Mouse (Mus musculus) right cerebral cortex, postnatal 36 days (tissue): ENCODE measurements around the gene Gper1.
"Not testable (repeated sequence)": the region's sequence is repeated elsewhere in the genome, so short reads cannot be mapped to it uniquely, and the experiment has no call there.

Experiments
- DNase-seq, 2 experiments: peaks; one replicate each; pipeline ENCODE4 v3.0.0; 2022; ENCODE audit warnings: low spot score in 2 of 2, mixed read lengths in 1 of 2

Gper1 gene

DNA sequence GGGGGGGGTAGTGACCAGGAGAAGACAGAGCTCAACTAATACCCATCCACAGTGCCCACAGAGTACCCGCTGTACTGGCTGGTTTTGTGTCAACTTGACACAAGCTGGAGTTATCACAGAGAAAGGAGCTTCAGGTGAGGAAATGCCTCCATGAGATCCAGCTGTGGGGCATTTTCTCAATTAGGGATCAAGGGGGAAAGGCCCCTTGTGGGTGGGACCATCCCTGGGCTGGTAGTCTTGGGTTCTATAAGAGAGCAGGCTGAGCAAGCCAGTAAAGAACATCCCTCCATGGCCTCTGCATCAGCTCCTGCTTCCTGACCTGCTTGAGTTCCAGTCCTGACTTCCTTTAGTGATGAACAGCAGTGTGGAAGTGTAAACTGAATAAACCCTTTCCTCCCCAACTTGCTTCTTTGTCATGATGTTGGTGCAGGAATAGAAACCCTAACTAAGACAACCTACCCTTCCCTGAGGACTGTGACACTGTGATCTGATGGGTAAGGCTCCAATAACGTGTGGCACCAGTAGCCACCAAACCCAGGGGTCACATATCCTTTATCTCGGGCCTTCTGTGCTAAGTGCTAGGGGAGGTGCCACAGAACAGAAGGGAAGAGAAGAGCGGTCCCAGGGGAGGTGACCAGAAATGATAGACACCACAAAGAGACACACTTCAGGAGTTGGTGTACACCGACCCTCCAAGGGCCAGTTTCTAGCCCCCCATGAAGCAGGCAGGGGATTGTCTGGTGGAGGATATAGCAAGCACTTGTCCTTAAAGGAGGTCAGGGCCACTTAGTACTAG is 32.4 kb upstream of the Gper1 start:
- not testable (repeated sequence) for DNase-seq

- no peak for DNase-seq
These were observed 31.5 kb upstream of the Gper1 start for GRCm38 (mm10) chr5:139391309-139391990.

DNA sequence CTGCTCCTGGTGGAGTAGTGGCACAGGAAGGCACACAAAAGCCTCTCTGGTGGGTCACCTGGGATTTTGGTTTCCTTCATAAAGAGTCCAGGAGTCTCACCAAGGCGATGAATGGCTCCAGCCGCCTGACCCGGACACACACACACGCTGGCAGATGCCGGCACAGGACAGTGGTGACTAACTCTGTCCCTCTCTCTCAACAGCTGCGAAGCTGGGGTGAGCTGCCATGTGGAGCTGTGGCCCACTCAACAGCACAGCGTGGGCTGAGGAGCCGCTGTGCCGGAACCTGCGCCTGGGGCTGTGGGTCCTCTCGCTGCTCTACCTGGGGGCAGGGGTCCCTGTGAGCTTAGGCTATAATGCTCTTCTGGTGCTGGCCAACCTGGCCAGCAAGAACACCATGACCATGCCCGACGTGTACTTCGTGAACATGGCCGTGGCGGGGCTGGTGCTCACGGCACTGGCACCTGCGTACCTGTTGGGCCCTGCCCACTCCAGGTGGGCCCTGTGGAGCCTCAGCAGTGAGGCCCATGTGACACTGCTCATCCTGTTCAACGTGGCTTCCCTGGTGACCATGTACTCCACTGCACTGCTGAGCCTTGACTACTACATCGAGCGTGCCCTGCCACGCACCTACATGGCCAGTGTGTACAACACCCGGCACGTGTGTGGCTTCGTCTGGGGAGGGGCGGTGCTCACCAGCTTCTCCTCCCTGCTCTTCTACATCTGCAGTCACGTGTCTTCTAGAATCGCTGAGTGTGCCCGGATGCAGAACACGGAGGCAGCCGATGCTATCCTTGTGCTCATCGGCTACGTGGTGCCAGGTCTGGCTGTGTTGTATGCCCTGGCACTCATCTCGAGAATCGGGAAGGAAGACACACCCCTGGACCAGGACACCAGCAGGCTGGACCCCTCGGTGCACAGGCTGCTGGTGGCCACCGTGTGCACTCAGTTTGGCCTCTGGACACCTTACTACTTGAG is 30.4 kb upstream of the Gper1 start:
- DNase-seq = no peak

DNA sequence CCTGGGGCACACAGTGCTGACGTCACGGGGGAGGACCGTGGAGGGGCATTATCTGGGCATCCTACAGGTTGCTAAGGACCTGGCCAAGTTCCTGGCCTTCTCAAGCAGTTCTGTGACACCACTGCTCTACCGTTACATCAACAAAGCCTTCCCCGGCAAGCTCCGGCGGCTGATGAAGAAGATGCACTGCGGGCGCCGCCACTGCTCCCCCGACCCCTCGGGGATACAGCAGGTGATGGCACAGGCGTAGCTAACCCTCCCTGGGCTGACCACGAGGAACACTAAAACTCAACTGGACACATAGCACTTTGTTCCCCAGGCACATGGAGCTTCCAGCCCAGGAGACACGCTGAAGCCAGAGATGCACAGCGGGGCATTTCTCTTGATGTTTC is 29.8 kb upstream of the Gper1 start:
- DNase-seq = no peak

GRCm38 (mm10) chr5:139394399-139394798 is 28.6 kb upstream of the Gper1 start:
- DNase-seq = no peak

DNA sequence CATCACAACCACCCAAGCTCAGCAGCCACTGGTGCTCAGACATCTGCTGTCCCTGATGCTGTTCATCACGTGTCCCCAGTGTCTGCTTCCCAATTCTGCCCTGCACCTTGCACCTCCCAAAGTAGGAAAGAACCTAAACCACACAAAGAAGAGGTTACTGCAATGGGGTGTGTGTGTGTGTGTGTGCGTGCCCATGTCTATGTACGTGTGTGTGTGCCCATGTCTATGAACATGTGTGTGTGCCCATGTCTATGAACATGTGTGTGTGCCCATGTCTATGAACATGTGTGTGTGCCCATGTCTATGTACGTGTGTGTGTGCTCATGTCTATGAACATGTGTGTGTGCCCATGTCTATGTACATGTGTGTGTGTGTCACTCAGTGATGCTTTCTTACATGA is 27.4 kb upstream of the Gper1 start:
- no peak for DNase-seq

DNA sequence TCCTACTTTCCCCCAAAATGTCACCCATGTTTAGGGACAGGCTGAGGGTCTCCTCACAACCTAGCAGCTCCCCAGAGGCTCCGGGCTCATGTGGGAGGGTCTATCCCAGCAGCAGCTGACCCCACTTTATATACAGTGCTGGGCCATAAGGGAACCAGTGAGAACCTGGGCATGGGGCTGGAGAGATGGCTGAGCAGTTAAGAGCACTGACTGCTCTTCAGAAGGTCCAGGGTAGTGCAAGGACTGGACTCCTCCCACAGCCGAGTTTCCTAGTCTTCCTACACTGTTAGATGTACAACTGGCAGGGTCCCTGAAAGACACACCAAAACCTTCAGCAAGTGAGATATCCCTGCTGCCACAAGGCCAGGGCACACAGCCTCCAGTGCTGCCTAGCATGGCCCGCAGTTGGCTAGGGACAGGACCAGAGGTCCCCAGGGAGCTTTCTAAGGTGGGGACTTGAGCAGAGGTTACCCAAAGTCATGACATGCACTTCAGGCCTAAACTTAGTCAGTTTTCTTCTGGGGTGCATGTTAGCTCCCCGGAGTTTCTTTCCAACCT is 25.5 kb upstream of the Gper1 start:
- DNase-seq = no peak

DNA sequence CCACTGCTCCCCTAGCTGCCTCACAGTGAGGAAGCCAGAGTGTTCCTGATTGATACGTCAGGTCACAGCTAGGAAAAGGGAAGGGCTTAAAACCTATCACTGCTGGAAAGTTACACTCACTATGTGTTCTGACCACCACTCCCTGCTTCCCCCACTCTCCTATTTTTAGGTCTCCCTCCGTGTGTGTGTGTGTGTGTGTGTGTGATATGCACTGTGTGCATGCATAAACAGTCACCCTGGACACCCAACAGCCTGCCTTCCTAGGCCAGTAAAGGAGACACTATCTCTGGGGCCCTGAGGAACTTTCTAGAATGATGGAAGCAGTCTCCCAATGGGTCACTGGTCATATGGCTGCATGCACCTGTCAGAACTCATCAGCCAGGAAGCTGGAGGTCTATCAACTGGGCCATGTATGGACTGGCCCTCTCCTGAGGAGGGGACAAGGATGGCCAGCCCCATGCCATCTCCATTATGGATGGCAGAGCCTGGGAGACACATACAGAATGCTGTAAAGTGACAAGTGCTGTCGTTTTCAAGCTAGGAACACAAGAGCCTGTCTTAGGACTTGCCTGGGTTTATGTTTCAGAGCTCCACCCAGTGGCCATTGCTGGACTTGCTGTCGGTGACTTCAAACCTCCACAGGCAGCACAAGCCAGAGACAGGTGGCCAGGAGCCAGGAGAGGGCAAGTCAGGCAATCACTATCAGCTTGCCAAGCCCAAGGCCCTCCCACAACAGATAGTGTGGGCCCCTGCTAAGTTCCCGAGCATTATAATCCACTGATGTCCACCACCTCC is 24.8 kb upstream of the Gper1 start:
- peak; percentile 87 to 89 for DNase-seq

DNA sequence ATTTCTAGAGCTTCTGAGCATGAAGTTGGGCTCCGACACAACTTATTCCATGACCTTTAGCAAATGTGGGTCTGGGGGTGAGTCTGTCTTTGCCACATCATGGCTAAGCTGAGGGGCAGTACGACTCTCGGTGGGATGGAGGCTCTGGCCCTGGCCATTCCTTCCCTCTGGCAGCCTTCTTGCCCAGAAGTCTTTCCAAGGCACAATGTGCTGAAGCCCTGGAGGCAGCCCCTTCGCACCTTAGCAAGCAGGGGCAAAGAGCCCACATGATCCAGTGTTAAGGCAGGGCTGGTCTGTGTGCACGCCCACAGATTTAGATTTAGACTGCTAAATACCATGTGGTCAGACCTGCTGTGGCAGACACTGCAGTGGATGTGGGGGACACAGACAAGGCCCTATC is 24.2 kb upstream of the Gper1 start:
- no peak for DNase-seq

GRCm38 (mm10) chr5:139399991-139400390 is 23.0 kb upstream of the Gper1 start:
- no peak for DNase-seq

DNA sequence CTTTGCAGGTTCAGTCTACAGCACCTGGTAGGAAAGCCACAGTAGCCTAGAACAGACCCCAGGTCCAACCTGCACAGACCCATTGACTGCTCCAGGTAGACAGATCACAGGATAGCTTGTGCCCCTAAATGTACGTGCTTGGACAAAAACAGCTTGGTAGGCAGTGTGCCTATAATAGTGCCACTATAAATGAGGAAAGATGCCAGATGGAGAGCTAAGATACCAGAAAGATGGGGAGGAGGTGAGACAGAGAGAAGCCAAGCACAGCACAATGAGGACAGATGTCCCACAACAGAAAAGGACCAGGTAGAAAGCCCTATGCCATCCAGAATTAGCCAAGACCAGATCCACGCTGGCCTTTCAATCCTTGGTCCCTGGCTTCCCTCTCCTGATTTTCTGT is 20.8 kb upstream of the Gper1 start:
- peak in 1 of 2 experiments; percentile 49 for DNase-seq

- DNase-seq = no peak
These were observed 19.2 kb upstream of the Gper1 start for GRCm38 (mm10) chr5:139403692-139404260.

DNA sequence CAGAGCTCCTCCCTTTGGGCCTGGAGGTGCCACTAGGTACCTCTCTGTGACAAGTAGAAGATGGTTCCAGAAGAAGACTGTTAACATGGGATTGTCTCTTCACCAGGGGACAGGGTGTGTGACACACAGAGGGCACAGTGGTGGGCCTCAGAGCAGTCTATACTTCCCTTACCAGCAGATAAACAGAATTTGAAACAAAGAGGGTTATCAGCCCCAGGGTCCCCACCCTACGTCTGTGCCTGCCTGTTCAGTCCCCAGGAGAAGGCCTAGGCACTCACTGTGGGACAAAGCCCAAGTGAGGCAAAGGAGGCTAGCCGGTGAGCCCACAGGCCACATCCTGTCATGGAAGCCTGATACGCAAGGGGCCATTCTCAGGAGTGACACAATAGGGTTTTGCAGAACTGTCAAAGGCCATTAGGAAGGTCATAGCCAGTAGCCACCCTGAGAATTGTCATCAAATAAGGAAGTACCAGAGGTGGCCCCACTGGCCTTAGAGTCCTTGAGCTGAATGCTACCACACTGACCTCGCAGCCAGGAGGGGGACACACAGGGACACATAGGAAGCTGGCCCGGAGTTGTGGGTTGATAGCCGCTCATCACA is 18.1 kb upstream of the Gper1 start, which contains the start of gene C130050O18Rik:
C130050O18Rik (plus strand) TSS at position 480 of the 601 bp plus-strand sequence.
- DNase-seq = no peak

- DNase-seq = no peak
These were observed 17.5 kb upstream of the Gper1 start for GRCm38 (mm10) chr5:139405478-139405877.

GRCm38 (mm10) chr5:139405953-139406352 is 17.0 kb upstream of the Gper1 start:
- no peak for DNase-seq

GRCm38 (mm10) chr5:139407121-139407885 is 15.6 kb upstream of the Gper1 start:
- no peak for DNase-seq

DNA sequence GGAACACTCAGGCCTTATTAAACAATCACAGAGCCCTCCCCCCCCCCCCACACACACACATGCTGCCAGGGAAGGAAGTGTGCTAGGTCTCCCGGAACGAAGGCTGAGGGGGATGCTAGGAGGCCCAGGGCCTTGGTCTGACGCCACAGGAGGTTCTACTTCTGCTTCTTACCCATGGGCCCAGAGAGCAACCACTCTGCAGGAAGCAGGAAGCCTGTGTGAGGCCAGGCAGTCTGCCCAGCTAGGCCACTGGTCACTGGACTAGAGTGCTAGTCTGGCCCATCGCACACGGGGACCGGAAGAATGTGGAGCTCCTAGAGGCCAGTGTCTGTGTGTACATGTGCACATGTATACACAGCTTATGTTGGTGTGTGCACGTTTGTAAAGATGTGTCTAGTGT is 14.4 kb upstream of the Gper1 start:
- no peak for DNase-seq

- DNase-seq = no peak
These were observed 13.5 kb upstream of the Gper1 start for GRCm38 (mm10) chr5:139409412-139409811.

DNA sequence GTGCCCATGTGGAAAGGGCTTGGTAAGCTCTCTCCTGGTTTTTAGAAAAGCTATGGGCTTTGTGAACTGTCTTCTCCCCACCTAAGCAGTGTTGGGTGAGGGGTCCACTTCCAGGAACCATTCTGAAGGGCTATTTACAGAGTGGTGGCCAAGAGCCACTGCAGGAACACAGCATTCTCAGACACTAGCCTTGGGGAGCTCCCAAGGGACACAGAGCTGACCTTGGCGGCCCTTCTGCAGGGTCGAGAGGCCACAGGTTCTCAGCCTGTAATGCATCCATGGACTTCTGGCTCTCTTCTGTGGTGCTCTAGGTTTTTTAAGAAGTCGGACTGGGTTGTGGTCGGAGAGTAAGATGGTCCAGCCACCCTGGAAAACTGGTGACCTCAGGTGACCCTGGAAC is 12.9 kb upstream of the Gper1 start:
- DNase-seq = no peak
